Mouse (Mus musculus) c-Kit-negative CD71-positive TER-119-positive erythroid progenitor cells, embryonic 14.5 days (primary cell): ENCODE results near the gene Fam171a2.

Experiments
- DNase-seq: peaks from one replicate; pipeline ENCODE4 v3.0.0-alpha.2; 2013; ENCODE audit warnings: low read depth, low spot score

Gene Fam171a2

GRCm38 (mm10) chr11:102447497-102447896 lies at the start of gene Fam171a2:
Fam171a2 (minus strand) TSS chr11:102447682.
- DNase-seq, result no peak

GRCm38 (mm10) chr11:102496732-102497131 lies 49.2 kb upstream of the Fam171a2 start:
- DNase-seq, result no peak

DNA sequence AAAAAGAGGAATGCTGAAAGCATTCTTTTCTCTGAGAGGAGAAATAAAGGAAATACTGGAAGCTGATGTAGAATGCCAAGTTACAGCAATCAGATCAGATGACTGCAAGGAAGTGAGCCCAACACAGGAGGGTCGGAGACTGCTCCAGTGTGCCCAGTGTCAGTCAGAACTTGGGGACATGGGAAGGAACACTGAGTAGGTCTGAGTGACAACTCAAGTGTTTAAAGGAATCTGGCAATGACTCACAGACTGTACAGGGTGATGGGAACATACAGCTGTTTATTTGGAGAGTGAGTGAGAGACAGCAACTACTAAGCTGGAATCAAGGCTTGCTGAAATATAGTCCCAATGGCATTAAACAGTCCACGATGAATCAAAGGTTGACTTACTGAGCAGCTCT lies 48.7 kb upstream of the Fam171a2 start:
- DNase-seq, result no peak

DNA sequence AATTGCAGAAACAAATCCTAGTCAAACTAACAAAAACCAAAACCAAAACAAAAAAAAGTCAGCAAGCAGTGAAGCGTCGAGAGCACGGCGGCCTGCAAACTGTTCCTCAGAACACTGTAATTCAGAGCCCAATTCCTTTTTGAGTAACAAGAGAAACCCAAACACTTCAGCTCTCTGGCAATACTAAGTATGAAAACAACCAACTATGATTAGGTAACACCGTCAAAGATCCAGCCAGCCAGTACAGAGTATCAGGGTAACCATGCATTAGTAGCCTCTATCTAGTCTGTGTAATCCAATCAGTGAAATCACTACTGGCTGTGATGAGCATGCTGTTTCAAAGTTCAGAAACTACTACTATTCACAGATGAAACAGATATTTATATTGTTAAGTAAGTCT lies 48.3 kb upstream of the Fam171a2 start:
- DNase-seq, result no peak

GRCm38 (mm10) chr11:102495114-102495513 lies 47.6 kb upstream of the Fam171a2 start:
- no peak for DNase-seq

DNA sequence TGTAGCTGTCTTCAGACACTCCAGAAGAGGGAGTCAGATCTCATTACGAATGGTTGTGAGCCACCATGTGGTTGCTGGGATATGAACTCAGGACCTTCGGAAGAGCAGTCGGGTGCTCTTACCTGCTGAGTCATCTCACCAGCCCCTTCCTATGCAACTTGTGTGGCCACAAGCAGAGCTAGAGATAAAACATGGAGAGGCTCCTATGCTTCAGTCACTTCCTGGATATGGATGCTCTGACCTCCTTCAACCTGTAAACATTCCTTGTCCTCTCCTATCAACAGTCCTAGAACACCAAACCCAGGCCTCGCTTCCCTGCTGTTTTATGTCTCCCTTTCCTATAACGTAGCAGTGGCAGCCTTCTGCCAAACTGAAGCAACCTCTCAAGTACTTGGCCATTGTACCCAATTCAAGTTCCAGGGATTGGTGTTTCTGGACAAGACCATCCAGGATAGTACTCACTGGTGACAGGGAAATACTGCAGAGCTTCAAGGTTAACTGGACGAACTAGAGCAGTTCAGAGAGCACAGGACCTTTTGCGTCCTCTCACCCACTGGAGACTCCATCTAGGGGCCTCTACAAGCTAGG lies 46.7 kb upstream of the Fam171a2 start:
- DNase-seq, result no peak

DNA sequence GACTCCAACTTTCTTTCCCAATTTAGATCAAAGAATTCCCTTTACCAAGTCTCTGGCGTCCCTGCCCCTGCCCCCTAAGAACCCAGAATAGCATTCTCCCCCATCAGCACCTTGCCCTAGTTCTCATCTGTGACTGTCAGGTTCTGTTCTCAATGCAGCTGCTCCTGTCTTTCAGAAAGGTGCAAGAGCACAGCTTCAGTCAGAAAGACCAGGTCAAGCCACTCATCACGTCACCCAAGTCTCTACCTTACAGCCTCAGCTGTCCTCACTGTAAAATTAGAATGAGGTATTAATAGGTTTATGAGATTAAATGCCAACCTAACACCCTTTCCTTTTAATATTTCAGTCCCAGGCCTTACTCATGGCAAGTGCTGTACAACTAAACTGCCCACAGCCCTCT lies 45.8 kb upstream of the Fam171a2 start:
- DNase-seq, result no peak

DNA sequence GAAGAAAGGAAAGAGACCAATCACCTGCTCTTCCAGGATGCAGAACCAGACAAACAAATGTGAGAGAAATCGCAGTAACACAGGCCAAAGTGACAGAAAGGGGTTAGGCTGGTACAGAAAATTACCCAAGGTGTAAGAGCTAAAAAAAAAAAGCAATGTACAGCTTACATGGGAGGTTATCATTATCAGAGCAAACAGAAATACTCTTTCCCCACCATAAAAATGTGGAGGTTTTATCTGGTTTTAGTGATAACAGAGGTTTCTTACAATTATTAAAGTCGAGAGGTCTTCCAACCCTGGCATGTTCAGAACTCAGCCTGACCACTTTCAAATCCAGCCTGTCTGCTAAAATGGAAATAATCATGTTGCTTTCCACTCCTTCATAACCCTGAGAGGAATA lies 40.4 kb upstream of the Fam171a2 start:
- DNase-seq, result no peak

- peak; percentile 49 for DNase-seq
These were observed 39.4 kb upstream of the Fam171a2 start for GRCm38 (mm10) chr11:102486733-102487386.

- DNase-seq, result no peak
These were observed 34.3 kb upstream of the Fam171a2 start for GRCm38 (mm10) chr11:102481779-102482178.

DNA sequence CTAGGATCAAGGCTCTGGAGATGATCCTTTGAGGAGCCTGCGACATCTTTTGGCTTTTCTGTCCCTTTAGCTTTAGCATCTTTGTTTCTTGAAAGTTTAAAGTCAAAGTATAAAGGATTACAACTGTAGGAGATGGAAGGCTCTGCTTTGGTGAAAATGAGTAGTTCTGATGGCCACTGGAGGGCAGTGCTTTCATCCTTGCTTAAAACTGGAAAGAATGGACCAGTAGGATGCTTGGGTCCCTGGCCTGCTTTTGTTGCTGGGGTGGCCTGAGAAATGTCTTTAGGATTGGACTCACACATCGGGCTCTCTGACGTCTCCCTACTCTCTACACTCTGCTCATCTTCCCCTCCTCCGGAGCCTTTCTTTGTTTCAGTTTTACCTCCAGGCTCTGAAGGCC lies 33.4 kb upstream of the Fam171a2 start:
- DNase-seq, result no peak

DNA sequence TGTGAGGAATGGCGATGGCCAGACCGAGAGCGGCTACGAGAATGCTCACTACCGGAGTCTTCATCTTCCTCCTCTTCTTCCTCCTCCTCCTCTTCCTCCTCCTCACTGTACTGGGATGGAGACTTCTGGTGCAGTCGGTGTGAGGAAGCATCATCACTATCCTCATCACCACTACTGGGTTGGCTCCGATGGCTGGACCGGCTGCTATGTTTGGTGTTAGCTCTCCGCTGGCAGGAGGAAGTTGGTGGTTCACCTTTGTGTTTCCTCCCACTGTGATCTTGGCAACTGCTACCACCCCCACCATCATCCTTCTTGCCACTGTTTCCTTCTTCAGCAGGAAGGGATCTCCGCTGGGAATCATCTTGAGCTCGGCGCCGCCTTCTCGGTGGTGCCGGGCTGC lies 32.6 kb upstream of the Fam171a2 start:
- DNase-seq, result no peak

DNA sequence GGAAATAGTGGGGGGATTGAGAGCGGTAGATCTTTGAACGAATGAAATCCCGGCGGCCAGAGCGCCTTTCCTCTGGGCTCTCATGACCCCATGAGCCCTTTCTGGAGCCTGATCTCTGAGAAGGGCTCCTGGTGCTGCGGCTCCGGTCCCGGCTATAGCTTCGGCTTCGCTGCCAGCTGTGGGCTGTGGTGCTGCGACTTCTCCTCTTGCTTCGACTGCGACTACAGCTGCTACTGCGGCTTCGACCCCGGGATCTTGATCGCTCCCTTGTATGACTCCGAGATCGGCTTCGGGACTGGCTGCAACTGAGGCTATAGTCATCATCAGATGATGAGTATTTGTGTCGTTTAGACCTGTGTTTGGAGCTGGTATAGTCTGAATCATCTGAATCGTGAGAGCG lies 32.1 kb upstream of the Fam171a2 start:
- no peak for DNase-seq

DNA sequence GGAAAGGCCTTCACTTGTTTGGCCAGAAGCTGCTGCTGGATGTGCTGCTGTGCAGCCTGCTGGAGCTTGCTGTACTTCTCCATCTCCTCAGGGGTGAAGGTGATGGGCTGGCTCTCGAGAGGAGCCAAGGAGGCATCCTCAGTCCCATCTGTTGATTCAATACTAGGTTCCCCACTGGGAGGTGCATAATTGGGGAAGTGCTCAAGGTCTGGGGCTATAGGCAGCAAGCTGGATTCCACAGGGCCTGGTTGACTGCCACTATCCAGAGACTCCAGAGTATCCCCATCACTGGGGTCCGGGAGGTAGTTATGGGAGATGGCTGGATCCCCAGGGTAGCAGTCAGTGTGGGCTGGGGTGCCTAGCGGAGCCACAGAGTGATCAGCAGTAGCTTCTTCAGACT lies 31.2 kb upstream of the Fam171a2 start:
- no peak for DNase-seq

- no peak for DNase-seq
These were observed 27.5 kb upstream of the Fam171a2 start for GRCm38 (mm10) chr11:102475027-102475426.

DNA sequence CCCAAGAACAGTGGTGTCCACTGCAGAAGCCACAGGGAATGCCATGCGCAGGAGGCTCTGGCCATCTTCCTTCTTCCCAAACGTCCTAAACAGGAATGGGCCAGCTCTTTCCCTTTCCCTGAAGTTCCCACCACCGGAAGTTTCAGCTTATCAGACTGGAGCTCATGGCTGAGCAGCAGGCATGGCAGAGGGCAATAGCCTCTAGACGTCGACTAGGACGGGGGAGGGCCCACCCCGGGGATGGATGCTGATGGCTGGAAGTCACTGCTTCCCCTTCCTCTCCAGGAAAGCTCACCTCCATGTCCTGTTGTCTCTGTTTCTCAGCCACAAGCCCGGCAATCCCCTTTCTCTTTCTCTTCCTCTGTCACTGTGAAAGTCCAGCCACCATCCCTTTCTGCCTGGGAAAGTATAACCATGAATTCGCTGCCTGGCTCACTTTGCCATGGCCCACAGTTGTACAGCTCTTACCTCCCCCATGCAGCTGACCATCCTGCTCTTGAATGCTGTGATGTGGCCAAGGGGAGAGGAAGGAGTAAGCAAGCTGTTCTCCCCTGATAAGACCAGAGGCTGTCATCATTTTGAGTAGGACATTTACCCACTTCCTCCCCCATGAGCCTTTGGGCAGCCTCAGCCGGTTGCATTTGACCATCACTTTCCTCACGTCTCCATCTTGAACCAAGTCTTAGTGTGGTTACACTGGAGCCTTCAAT lies 22.3 kb upstream of the Fam171a2 start, which contains the start of gene Itga2b:
Gene Itga2b, minus strand, starts transcription at position 475 of the 710 bp plus-strand sequence.
- DNase-seq, result peak; percentile 25

GRCm38 (mm10) chr11:102467041-102467631 lies 19.7 kb upstream of the Fam171a2 start:
- peak; percentile 73 for DNase-seq

DNA sequence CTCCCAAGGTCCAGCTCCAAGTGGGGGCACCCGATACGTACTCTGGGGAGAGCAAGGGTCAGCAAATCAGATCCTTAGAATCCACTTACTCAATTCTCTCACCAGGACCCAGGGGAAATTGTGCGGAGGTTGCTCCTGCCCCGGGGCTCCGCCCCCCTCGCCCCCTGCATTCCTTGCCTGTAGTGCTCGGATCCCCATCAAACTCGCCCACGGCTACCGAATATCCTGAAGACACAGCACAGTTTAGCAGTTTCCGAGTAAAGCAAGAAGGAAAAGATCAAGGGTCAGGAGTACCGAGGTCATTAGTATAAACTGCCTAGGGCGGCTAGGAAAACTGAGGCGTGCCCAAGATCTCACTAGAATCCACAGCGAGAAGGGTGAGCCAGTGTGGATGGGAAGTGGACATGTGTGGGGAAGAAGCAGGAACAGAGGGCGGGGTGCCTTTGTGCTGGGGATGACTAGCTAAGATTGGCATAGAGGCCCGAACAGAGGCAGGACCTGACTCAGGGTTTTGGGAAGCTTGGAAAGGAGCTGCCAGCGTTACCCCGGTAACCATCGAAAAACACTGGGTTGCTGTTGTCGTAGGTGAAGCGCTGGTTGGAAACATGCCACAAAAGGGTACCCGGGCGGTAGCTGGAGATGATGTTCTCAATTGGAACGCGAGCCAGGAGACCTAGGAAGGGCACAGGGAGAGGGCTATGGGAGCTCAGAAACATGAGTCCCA lies 18.4 kb upstream of the Fam171a2 start:
- DNase-seq, result no peak

GRCm38 (mm10) chr11:102464901-102465300 lies 17.4 kb upstream of the Fam171a2 start:
- no peak for DNase-seq

DNA sequence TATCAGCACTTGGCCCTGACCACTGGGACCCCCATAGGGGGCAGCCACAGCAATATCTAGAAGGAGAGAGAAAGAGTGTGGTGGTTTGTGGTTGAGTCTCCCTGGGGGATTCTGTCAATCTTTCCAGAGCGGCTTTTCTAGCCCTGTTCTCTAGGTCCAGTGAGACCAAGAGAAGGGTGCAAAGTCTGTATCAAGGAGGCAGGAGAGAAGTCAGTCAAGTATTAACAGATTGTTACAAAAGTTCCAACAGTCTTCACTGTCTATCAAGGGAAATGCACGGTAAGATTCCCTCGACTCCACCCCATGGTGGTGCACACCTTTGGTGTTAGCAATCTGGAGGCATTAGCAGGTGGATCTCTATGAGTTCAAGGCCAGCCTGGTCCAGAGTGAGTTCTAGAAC lies 14.3 kb upstream of the Fam171a2 start:
- no peak for DNase-seq

- no peak for DNase-seq
These were observed 13.1 kb upstream of the Fam171a2 start for GRCm38 (mm10) chr11:102460541-102460940.
